Mouse (Mus musculus) limb, embryonic 14.5 days (tissue): Measurements from ENCODE around the gene Inpp5b. TPM values are rescaled to one million over a fixed set of nuclear protein-coding genes. Genes with fewer than 3 reads are reported as not detected.
A peak's percentile ranks its signal among the peaks of the same experiment; 100 is the strongest.

Source experiments
- ATAC-seq: fragments of 200-750 bp; cut with Nextera tagmentation; 2 replicates; pipeline ENCODE4 v1.8.0; 2017; ENCODE audit warnings: low read depth, moderate number of reproducible peaks, moderate TSS enrichment; ENCODE audit not compliant: low FRiP score
- DNase-seq: peaks from one replicate; pipeline ENCODE4 v3.0.0-alpha.2; 2015; ENCODE audit warnings: low spot score
- H3K27ac ChIP-seq: fragments of 300-500 bp; sonication (generic); replicated peaks from 2 replicates; pipeline ENCODE4 v1.5.1; 2014; ENCODE audit warnings: low read depth, mild to moderate bottlenecking, low read length, moderate library complexity, mixed read lengths
- H3K27me3 ChIP-seq: fragments of 300-500 bp; sonication (generic); 2 replicates; pipeline ENCODE4 v1.6.1; 2014; ENCODE audit warnings: low read length, mixed read lengths; ENCODE audit not compliant: control insufficient read depth, insufficient read depth
- H3K36me3 ChIP-seq: fragments of 300-500 bp; sonication (generic); 2 replicates; pipeline ENCODE4 v1.6.1; 2014; ENCODE audit warnings: mild to moderate bottlenecking, low read length, moderate library complexity, mixed read lengths; ENCODE audit not compliant: control insufficient read depth, insufficient read depth
- H3K4me1 ChIP-seq: fragments of 300-500 bp; sonication (generic); 2 replicates; pipeline ENCODE4 v1.6.1; 2014; ENCODE audit warnings: antibody characterized with exemption, low read length, mixed read lengths; ENCODE audit not compliant: control insufficient read depth, insufficient read depth
- H3K4me2 ChIP-seq: fragments of 300-500 bp; sonication (generic); replicated peaks from 2 replicates; pipeline ENCODE4 v1.6.1; 2014; ENCODE audit warnings: low read depth, mild to moderate bottlenecking, low read length, moderate library complexity; ENCODE audit not compliant: severe bottlenecking
- H3K4me3 ChIP-seq: fragments of 300-500 bp; sonication (generic); replicated peaks from 2 replicates; pipeline ENCODE4 v1.5.1; 2014; ENCODE audit warnings: low read length
- H3K9ac ChIP-seq: fragments of 300-500 bp; sonication (generic); 2 replicates; pipeline ENCODE4 v1.6.1; 2014; ENCODE audit warnings: mild to moderate bottlenecking, low read depth, low read length, moderate library complexity; ENCODE audit not compliant: severe bottlenecking
- H3K9me3 ChIP-seq: fragments of 300-500 bp; sonication (generic); 2 replicates; pipeline ENCODE4 v1.6.1; 2016; ENCODE audit warnings: low read length; ENCODE audit not compliant: control insufficient read depth
- POLR2A ChIP-seq: fragments of 200-500 bp; IDR thresholded peaks from 2 replicates; pipeline ENCODE4 v1.8.0; 2012; ENCODE audit warnings: inconsistent platforms, mild to moderate bottlenecking, moderate library complexity, borderline replicate concordance; ENCODE audit not compliant: insufficient read depth, insufficient read length; ENCODE audit errors: extremely low read depth
- WGBS: fragments of 180-500 bp; shearing (Covaris S2); extraction: QIAGEN DNeasy Blood & Tissue Kit; methylation state at CpG from one replicate; pipeline ENCODE4 v1.1.7; 2014; 5-methylcytosine and 5-hydroxymethylcytosine counted together
- microRNA counts: library from miRNA; unstranded; fragments of <30 nt; microRNA quantifications from one replicate; lab custom pipeline; 2016
- microRNA-seq: library from miRNA; unstranded; fragments of <30 nt; microRNA quantifications from one replicate; pipeline ENCODE4, GENCODE M21; 2016
- polyA plus RNA-seq, 2 experiments: library from polyadenylated mRNA; depleted of rRNA in 1 of 2; stranded (reverse) in 1 of 2; unstranded in 1 of 2; fragments of >200 nt; fragmentation: Nextera tagmentation in 1 of 2; extraction: Ambion mirVana in 1 of 2; gene quantifications; 2 replicates each; pipeline versions ENCODE4 v1.2.1 to v1.2.3; 2012 to 2014

Inpp5b gene
- polyA plus RNA-seq, 2 experiments, result 28.3 to 44.3 TPM

- DNase-seq (no peak), ATAC-seq (no peak)
- Histone ChIP-seq H3K27me3 (no peaks in the 10 kb centered on the region), H3K36me3 (peaks cover 46% of the 10 kb centered on the region), H3K4me2 (no peak overlapping the region), H3K4me3 (no peak overlapping the region), H3K27ac (no peak overlapping the region), H3K9ac (no peak overlapping the region), H3K9me3 (no peaks in the 10 kb centered on the region), H3K4me1 (no peaks in the 10 kb centered on the region)
- 61% methylated on average over 11 of the region's 11 CpGs for WGBS
- TF ChIP-seq POLR2A, result no peak
Observed at GRCm38 (mm10) chr4:124843493-124843892, 101.8 kb downstream of the Inpp5b start.

GRCm38 (mm10) chr4:124847573-124847972, 105.9 kb downstream of the Inpp5b start:
- Histone ChIP-seq H3K36me3 (peaks cover 27% of the 10 kb centered on the region), H3K4me1 (peaks cover 13% of the 10 kb centered on the region), H3K9me3 (no peaks in the 10 kb centered on the region), H3K27ac (no peak overlapping the region), H3K27me3 (no peaks in the 10 kb centered on the region), H3K4me3 (no peak overlapping the region), H3K4me2 (no peak overlapping the region), H3K9ac (no peak overlapping the region)
- TF ChIP-seq POLR2A, result no peak
- ATAC-seq (no peak), DNase-seq (peak; percentile 64)
- WGBS, result 6% methylated on average over 8 of the region's 8 CpGs

GRCm38 (mm10) chr4:124849631-124850260, 108.1 kb downstream of the Inpp5b start:
- DNase-seq (peak; percentile 78), ATAC-seq (peak; percentile 11; the same call in 1 of the 2 replicates)
- peak overlapping the region; percentile 91 for H3K27ac ChIP-seq
- WGBS, result 2% methylated on average over 20 of the region's 24 CpGs
- H3K4me3 ChIP-seq, result peak overlapping the region; percentile 94
- H3K4me1 ChIP-seq, result peaks cover 13% of the 10 kb centered on the region
- H3K27me3 ChIP-seq, result no peaks in the 10 kb centered on the region
- H3K36me3 ChIP-seq, result peaks cover 37% of the 10 kb centered on the region
- H3K4me2 ChIP-seq, result peak overlapping the region; percentile 80
- no peaks in the 10 kb centered on the region for H3K9me3 ChIP-seq
- TF ChIP-seq POLR2A, result no peak
- H3K9ac ChIP-seq, result peak overlapping the region; percentile 87

- H3K9ac ChIP-seq, result peak within 1 kb of the TSS; percentile 87
- DNase-seq (peak; percentile 90), ATAC-seq (peak; percentile 94)
- peaks cover 13% of the 10 kb centered on the region for H3K4me1 ChIP-seq
- TF ChIP-seq POLR2A, result peak; percentile 56; the same call in 1 of the 2 replicates
- H3K27ac ChIP-seq, result peak within 1 kb of the TSS; percentile 91
- H3K27me3 ChIP-seq, result no peaks in the 10 kb centered on the region
- peak within 1 kb of the TSS; percentile 80 for H3K4me2 ChIP-seq
- H3K4me3 ChIP-seq, result peak within 1 kb of the TSS; percentile 94
- H3K9me3 ChIP-seq, result no peaks in the 10 kb centered on the region
- H3K36me3 ChIP-seq, result peaks cover 37% of the 10 kb centered on the region
- WGBS, result 1% methylated on average over 43 of the region's 90 CpGs
Observed at GRCm38 (mm10) chr4:124850261-124850913, 108.7 kb downstream of the Inpp5b start, which contains the start of gene Yrdc. Gene Yrdc (plus strand): TSS chr4:124850679.

MicroRNAs within 50 kb of the gene (microRNA counts, 519-probe panel; counts per million panel counts)
- microRNA mmu-miR-697 (lab: Ali Mortazavi, UCI) (not detected), microRNA mmu-miR-698 (lab: Ali Mortazavi, UCI) (not detected)

Small RNA genes within 50 kb of the gene (microRNA-seq; reads per million reads assigned to microRNA genes)
- gene Gm24721, result not detected
- gene Mir697, result not detected
- gene Mir698, result not detected

Other genes starting within 250 kb of the Inpp5b start
- gene 3100002H09Rik, start 131.0 kb upstream of the Inpp5b start, polyA plus RNA-seq (2012; rRNA removed), result not detected in 2 replicates
- gene 3100002H09Rik, start 131.0 kb upstream of the Inpp5b start, polyA plus RNA-seq (2014; fragmentation: Nextera tagmentation; extraction: Ambion mirVana), result not detected in 2 replicates
- 1.2 and 1.7 TPM in 2 replicates for gene Pou3f1, start 85.0 kb upstream of the Inpp5b start, polyA plus RNA-seq (2012; rRNA removed)
- 0.97 and 1.2 TPM in 2 replicates for gene Pou3f1, start 85.0 kb upstream of the Inpp5b start, polyA plus RNA-seq (2014; fragmentation: Nextera tagmentation; extraction: Ambion mirVana)
- gene Utp11, start 48.2 kb upstream of the Inpp5b start, polyA plus RNA-seq (2012; rRNA removed), result 29.2 and 52.0 TPM in 2 replicates
- gene Utp11, start 48.2 kb upstream of the Inpp5b start, polyA plus RNA-seq (2014; fragmentation: Nextera tagmentation; extraction: Ambion mirVana), result 59.4 and 61.1 TPM in 2 replicates
- 30.6 and 43.7 TPM in 2 replicates for gene Fhl3, start 41.1 kb upstream of the Inpp5b start, polyA plus RNA-seq (2012; rRNA removed)
- gene Fhl3, start 41.1 kb upstream of the Inpp5b start, polyA plus RNA-seq (2014; fragmentation: Nextera tagmentation; extraction: Ambion mirVana), result 18.1 and 20.4 TPM in 2 replicates
- gene Sf3a3, start 27.1 kb upstream of the Inpp5b start, polyA plus RNA-seq (2012; rRNA removed), result 48.9 and 78.6 TPM in 2 replicates
- gene Sf3a3, start 27.1 kb upstream of the Inpp5b start, polyA plus RNA-seq (2014; fragmentation: Nextera tagmentation; extraction: Ambion mirVana), result 122 and 128 TPM in 2 replicates
- 9.3 and 10.3 TPM in 2 replicates for gene Mtf1, start 60.3 kb downstream of the Inpp5b start, polyA plus RNA-seq (2012; rRNA removed)
- 9.8 and 10.1 TPM in 2 replicates for gene Mtf1, start 60.3 kb downstream of the Inpp5b start, polyA plus RNA-seq (2014; fragmentation: Nextera tagmentation; extraction: Ambion mirVana)
- gene Yrdc, start 108.8 kb downstream of the Inpp5b start, polyA plus RNA-seq (2012; rRNA removed), result 54.6 and 64.5 TPM in 2 replicates
- gene Yrdc, start 108.8 kb downstream of the Inpp5b start, polyA plus RNA-seq (2014; fragmentation: Nextera tagmentation; extraction: Ambion mirVana), result 48.6 and 50.6 TPM in 2 replicates
- 63.4 and 71.8 TPM in 2 replicates for gene 1110065P20Rik, start 109.3 kb downstream of the Inpp5b start, polyA plus RNA-seq (2012; rRNA removed)
- gene 1110065P20Rik, start 109.3 kb downstream of the Inpp5b start, polyA plus RNA-seq (2014; fragmentation: Nextera tagmentation; extraction: Ambion mirVana), result 67.5 and 70.5 TPM in 2 replicates
- gene Maneal, start 120.3 kb downstream of the Inpp5b start, polyA plus RNA-seq (2012; rRNA removed), result 2.7 and 3.6 TPM in 2 replicates
- gene Maneal, start 120.3 kb downstream of the Inpp5b start, polyA plus RNA-seq (2014; fragmentation: Nextera tagmentation; extraction: Ambion mirVana), result 1.0 and 1.6 TPM in 2 replicates
- 0.21 and 0.24 TPM in 2 replicates for gene Epha10, start 139.0 kb downstream of the Inpp5b start, polyA plus RNA-seq (2012; rRNA removed)
- not detected in 2 replicates for gene Epha10, start 139.0 kb downstream of the Inpp5b start, polyA plus RNA-seq (2014; fragmentation: Nextera tagmentation; extraction: Ambion mirVana)
- gene 9930104L06Rik, start 195.2 kb downstream of the Inpp5b start, polyA plus RNA-seq (2012; rRNA removed), result 25.8 and 28.3 TPM in 2 replicates
- gene 9930104L06Rik, start 195.2 kb downstream of the Inpp5b start, polyA plus RNA-seq (2014; fragmentation: Nextera tagmentation; extraction: Ambion mirVana), result 3.2 and 4.7 TPM in 2 replicates
- gene Cdca8, start 197.5 kb downstream of the Inpp5b start, polyA plus RNA-seq (2012; rRNA removed), result 60.1 and 70.0 TPM in 2 replicates
- gene Cdca8, start 197.5 kb downstream of the Inpp5b start, polyA plus RNA-seq (2014; fragmentation: Nextera tagmentation; extraction: Ambion mirVana), result 88.9 and 90.1 TPM in 2 replicates
- 7.8 and 8.8 TPM in 2 replicates for gene Rspo1, start 244.6 kb downstream of the Inpp5b start, polyA plus RNA-seq (2012; rRNA removed)
- 4.4 and 5.5 TPM in 2 replicates for gene Rspo1, start 244.6 kb downstream of the Inpp5b start, polyA plus RNA-seq (2014; fragmentation: Nextera tagmentation; extraction: Ambion mirVana)